8 mouse cellular contexts compared by ENCODE assay signal in the genomic region with DNA sequence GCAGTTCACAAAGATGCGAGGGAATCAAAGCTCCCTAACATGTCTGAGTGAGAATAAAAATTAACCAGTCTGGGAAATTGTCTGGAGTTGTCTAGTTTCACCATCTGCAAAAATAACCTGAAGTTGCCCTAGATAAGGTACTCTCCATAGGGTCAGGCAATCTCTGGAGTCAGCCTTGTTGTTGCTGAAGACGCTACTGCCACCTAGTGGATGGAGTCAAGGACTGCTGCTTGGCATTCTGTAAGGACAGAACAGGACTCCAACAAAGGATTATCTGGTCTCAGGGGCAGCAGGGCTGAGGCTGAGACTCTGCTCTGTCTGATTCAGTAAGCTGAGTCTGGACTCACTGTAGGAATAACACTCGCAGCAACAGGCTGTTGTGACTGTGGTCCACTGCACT. TPM values are rescaled to one million over a fixed set of nuclear protein-coding genes. Genes with fewer than 3 reads are reported as not detected.
DNase-seq lines count a peak whose midpoint lies in the region; ATAC-seq lines count a peak whose summit lies in the region.

No protein-coding gene starts in this region.

- DNase-seq in 3T3-L1 (ENCODE audit: low read depth, low spot score) (peak; percentile 92), NIH3T3 (ENCODE audit: low read depth) (peak; percentile 96)
- peak; percentile 68 for DNase-seq in cerebellum, adult 9-11 months
- DNase-seq in gastrocnemius, adult 8-10 months (ENCODE audit: low spot score in 2 of 2) = peak; percentile 12 to 20
- peak; percentile 84 for DNase-seq in hindlimb bud, embryonic 11.5 days (ENCODE audit: extremely low spot score, low read depth, low spot score)
- peak; percentile 57 for DNase-seq in left cerebral cortex, postnatal 4 days
- peak; percentile 93 for DNase-seq in midbrain, embryonic 11.5 days (ENCODE audit: low spot score, missing footprints)
- DNase-seq in splenic B cell, adult 2 months (ENCODE audit: low read depth, low spot score) = peak; percentile 88

- H3K36me3 ChIP-seq in midbrain, embryonic 11.5 days (ENCODE audit: control insufficient read depth, insufficient read depth, low read length) = no peaks in the 10 kb centered on the region
- peaks cover 9% of the 10 kb centered on the region for H3K36me3 ChIP-seq in splenic B cell, adult 2 months (ENCODE audit: control insufficient read depth, insufficient read depth, low read length, poor library complexity, severe bottlenecking)

- intact Hi-C loops in left cerebral cortex, postnatal 4 days (cut with DNase I) = loop anchor here (5.0 to 10.0 kb wide), 3 partner anchors 83 to 273 kb away; a partner anchor contains a TSS

- H3K9me3 ChIP-seq in midbrain, embryonic 11.5 days (ENCODE audit: control insufficient read depth, low read length) = no peaks in the 10 kb centered on the region

- peak; percentile 78 for ATAC-seq in midbrain, embryonic 11.5 days (ENCODE audit: low FRiP score)

- H3K4me1 ChIP-seq in midbrain, embryonic 11.5 days (ENCODE audit: control insufficient read depth, insufficient read depth, low read length) = peaks cover 9% of the 10 kb centered on the region

- H3K4me3 ChIP-seq in midbrain, embryonic 11.5 days (ENCODE audit: low read depth, low read length) = no peak overlapping the region

- H3K27ac ChIP-seq in midbrain, embryonic 11.5 days (ENCODE audit: low read depth, low read length) = no peak overlapping the region

- no peak overlapping the region for H3K4me2 ChIP-seq in midbrain, embryonic 11.5 days

- H3K27me3 ChIP-seq in midbrain, embryonic 11.5 days (ENCODE audit: control insufficient read depth, insufficient read depth, low read length) = no peaks in the 10 kb centered on the region
- H3K27me3 ChIP-seq in splenic B cell, adult 2 months (ENCODE audit: control insufficient read depth, insufficient read depth, low read length, poor library complexity, severe bottlenecking) = no peaks in the 10 kb centered on the region

- no peak overlapping the region for H3K9ac ChIP-seq in midbrain, embryonic 11.5 days (ENCODE audit: low read length)

- WGBS in midbrain, embryonic 11.5 days = 25% methylated on average over 3 of the region's 3 CpGs

RNA-seq across cellular contexts. Expression of a gene that starts 20.0 kb away (rescaled TPM):
- total RNA-seq in gastrocnemius, adult 8-10 months (2022) = not detected
- total RNA-seq in left cerebral cortex, postnatal 4 days (2021) = 1 to 10 TPM; 5.6 to 9.8 TPM
- 1.1 and 1.2 TPM in 2 replicates for polyA plus RNA-seq in midbrain, embryonic 11.5 days (2014; fragmentation: Nextera tagmentation; extraction: Ambion mirVana)

RNA-seq across cellular contexts. Expression of a gene that starts 49.0 kb away (rescaled TPM):
- total RNA-seq in gastrocnemius, adult 8-10 months (2022) = not detected
- total RNA-seq in left cerebral cortex, postnatal 4 days (2021) = under 1 TPM; 0.10 to 0.22 TPM
- polyA plus RNA-seq in midbrain, embryonic 11.5 days (2014; fragmentation: Nextera tagmentation; extraction: Ambion mirVana) = 1.0 and 1.4 TPM in 2 replicates

Comparison
In these comparisons a context has a peak if more than half of its experiments do, and no peak if none do; other contexts are left out.
1. DNase-seq: peak in every context shown above with its lines; median percentile 96 in NIH3T3; 93 in midbrain, embryonic 11.5 days; 92 in 3T3-L1; 88 in splenic B cell, adult 2 months; 84 in hindlimb bud, embryonic 11.5 days; 68 in cerebellum, adult 9-11 months; 57 in left cerebral cortex, postnatal 4 days; 16 in gastrocnemius, adult 8-10 months.
2. RNA of a gene that starts 20.0 kb away (total RNA-seq): 5.6 to 9.8 TPM in left cerebral cortex, postnatal 4 days; not detected in gastrocnemius, adult 8-10 months; every median in the first group is over 4 times any median in the second.